Mouse (Mus musculus): ENCODE results near the gene Olfr670.
"Not testable (repeated sequence)": the region's sequence is repeated elsewhere in the genome, so short reads cannot be mapped to it uniquely, and the experiment has no call there.

The Olfr670 gene

GRCm38 (mm10) chr7:104962520-104962919, at the start of gene Olfr670:
Olfr670 (minus strand) TSS chr7:104962620.
- DNase-seq (ENCODE audit: low spot score), result no peak

DNA sequence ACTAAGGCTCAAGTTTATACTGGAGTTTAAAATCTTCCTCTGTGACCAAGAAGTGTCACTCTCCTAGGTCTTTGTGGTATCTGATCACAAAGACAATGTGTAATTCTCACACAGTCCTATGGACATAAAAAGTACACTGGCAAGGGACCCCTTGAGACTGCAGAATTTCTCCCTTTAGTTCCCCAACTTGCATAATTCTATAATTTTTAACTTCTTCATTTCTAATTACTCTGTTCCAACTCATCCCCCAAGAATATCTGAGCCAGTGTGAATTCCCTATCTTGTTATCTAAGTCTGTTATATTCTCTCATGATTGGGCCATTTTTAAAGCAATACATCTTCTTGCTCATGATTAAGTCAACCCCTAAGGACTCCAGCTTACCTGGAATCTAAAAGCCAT, 39.5 kb upstream of the Olfr670 start, which contains the start of gene Olfr672:
TSS of gene Olfr672 (minus strand) at position 101 of the 400 bp plus-strand sequence.
- DNase-seq (ENCODE audit: low spot score), result no peak

GRCm38 (mm10) chr7:104979026-104979425, 16.6 kb upstream of the Olfr670 start, which contains the start of gene Olfr671:
Olfr671 (minus strand) TSS chr7:104979126.
- DNase-seq (ENCODE audit: low spot score), result no peak

DNA sequence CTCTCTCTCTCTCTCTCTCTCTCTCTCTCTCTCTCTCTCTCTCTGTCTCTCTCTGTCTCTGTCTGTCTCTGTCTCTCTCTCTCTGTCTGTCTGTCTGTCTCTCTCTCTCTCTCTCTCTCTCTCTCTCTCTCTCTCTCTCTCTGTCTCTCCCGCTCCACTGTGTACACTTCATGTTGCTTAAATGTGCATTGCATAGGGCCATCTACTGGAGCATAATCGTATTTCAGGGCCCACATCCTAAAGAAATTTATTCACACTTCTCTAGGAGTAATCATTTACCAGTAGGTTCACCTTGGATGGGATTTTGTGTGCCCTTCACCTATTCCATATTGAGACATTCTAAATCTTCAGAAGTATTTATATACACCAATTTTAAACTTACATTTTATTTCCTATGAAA, 10.1 kb upstream of the Olfr670 start:
- not testable (repeated sequence) for DNase-seq (ENCODE audit: low spot score)

- not testable (repeated sequence) for DNase-seq (ENCODE audit: low spot score)
Observed at GRCm38 (mm10) chr7:104950234-104950633, 12.2 kb downstream of the Olfr670 start.

DNA sequence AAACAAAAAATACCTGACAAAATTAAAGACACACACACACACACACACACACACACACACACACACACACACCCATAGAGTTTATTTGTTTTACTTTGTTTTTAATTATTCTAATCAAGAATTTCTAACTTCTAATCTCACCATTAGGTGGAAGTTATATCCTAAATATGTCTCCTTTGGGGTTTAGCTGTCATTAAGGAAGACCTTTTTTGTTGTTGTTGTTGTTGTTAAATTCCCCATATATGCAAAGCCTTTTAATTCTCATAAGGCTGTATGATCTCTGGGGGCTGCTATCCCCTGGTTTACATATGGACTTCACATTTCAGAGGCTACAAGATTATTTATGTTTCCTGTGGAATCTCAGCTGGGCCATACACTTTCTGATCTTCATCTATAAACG, 28.5 kb downstream of the Olfr670 start, which contains the start of gene Olfr669:
TSS of gene Olfr669 (plus strand) at position 301 of the 400 bp plus-strand sequence.
- no peak for DNase-seq (ENCODE audit: low spot score)

DNA sequence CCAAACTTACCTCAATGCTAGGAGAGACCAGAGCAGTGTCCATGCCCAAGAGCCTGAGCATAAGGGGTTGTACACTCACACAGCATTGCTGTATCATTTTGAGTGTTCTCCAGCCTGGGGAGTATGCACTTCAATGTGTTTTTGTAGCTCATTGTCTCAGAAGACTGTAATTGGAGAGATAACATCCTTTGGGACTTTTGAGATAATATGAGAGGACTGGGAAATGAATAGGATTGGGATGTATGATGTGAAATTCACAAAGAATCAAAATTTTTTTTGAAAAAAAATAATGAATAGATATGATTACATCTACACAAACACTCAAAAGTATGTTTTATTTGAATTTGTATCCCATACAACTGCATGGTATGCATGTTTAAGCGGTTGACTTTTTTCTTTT, 34.5 kb downstream of the Olfr670 start, which contains the start of gene Olfr668:
TSS of gene Olfr668 (minus strand) at position 101 of the 400 bp plus-strand sequence.
- DNase-seq (ENCODE audit: low spot score), result no peak

GRCm38 (mm10) chr7:104921382-104921781, 41.0 kb downstream of the Olfr670 start, which contains the start of gene Olfr667:
Olfr667 (minus strand) TSS chr7:104921482.
- DNase-seq (ENCODE audit: low spot score), result no peak

Data from c-Kit-positive CD71-positive TER-119-positive erythroid progenitor cells, embryonic 14.5 days (primary cell).